Mouse (Mus musculus) c-Kit-negative CD71-positive TER-119-positive erythroid progenitor cells, embryonic 14.5 days (primary cell): ENCODE results near the gene Uckl1.

Experiments
- DNase-seq: peaks from one replicate; pipeline ENCODE4 v3.0.0-alpha.2; 2013; ENCODE audit warnings: low read depth, low spot score

Uckl1 gene

GRCm38 (mm10) chr2:181584411-181584942 is at the start of gene Uckl1:
Gene Uckl1, minus strand, starts transcription at chr2:181584892.
- DNase-seq = no peak

GRCm38 (mm10) chr2:181632624-181633023 is 47.9 kb upstream of the Uckl1 start:
- no peak for DNase-seq

DNA sequence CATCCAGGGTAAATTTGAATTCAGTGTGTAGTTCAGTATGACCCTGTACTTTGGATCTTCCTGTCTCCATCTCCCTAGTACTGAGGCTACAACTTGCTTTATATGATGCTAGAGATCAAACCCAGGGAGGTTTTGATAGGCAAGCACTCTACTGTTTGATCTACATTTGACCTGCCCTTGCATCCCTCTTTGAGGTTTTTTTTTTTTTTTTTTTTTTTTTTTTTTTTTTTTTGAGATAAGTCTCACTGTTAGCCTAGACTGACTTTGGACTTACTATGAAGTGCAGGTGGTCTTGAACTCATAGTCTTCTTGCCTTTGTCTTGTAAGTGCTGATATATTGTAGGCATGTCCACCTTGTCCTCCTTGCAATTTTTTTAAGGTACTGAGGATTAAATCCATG is 43.8 kb upstream of the Uckl1 start:
- no peak for DNase-seq

DNA sequence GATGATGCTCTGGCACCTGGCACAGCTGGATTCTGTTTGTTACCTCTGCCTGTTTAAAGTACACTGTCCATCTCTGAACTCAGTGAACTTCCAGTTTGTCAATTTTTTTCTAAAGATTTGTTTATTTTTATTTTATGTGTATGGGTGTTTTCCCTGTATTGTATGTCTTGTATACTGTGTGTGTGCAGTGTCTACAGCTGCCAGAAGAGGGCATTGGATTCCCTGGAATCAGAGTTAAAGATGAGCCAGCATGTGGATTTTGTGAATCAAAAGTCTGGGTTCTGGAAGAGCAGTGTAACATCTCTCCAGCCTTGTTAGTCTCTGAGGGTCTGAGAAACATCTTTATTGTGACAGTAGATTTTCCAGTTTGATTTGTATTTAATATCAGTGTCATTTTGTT is 38.7 kb upstream of the Uckl1 start:
- DNase-seq = no peak

GRCm38 (mm10) chr2:181618761-181619495 is 34.2 kb upstream of the Uckl1 start:
- no peak for DNase-seq

DNA sequence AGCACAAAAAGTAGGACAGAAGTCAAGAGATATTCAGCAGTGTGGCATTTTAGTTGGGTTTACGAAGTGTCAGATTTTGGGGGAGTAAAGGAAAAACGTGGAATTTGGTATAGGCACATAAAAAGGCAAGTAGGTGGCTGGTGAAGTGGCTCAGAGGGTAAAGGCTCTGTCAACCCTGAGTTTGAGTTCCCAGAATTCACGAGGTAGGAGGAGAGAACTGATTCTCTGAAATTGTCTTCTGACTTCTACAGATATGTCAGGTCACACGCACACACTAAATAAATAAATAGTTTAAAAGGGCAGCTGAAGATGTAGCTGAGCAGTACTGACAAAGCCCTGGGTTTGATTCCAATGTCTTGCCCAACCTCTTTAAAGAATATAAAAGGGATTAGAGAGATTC is 17.7 kb upstream of the Uckl1 start:
- DNase-seq = no peak

DNA sequence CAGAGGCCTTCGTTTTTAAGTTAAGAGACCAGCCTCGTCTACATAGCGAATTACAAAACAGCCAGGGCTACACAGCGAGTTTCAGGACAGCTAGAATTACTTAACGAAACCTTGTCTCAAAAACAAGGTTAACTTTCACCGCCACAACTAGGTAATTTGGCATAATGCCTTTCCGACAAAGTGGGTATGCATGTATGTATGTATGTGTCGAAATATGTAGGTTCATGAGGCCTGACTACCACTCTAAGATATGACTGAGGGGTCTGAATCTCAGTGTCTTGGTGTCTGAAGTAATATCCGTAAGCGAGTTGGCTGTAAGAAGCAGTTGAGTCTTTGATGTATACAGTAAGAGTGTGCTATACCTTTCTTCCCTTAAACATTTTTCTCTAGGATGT is 17.1 kb upstream of the Uckl1 start:
- no peak for DNase-seq

- DNase-seq = peak; percentile 92
Measured at GRCm38 (mm10) chr2:181600828-181601750, 16.4 kb upstream of the Uckl1 start.

GRCm38 (mm10) chr2:181600226-181600758 is 15.6 kb upstream of the Uckl1 start:
- no peak for DNase-seq

GRCm38 (mm10) chr2:181598454-181599351 is 14.0 kb upstream of the Uckl1 start, which contains the start of gene Samd10:
Gene Samd10, minus strand, starts transcription at chr2:181599212.
- DNase-seq = no peak

GRCm38 (mm10) chr2:181597378-181598061 is 12.8 kb upstream of the Uckl1 start:
- DNase-seq = no peak

- DNase-seq = no peak
Measured at GRCm38 (mm10) chr2:181596221-181596960, 11.7 kb upstream of the Uckl1 start.

GRCm38 (mm10) chr2:181594946-181595696 is 10.4 kb upstream of the Uckl1 start:
- no peak for DNase-seq

DNA sequence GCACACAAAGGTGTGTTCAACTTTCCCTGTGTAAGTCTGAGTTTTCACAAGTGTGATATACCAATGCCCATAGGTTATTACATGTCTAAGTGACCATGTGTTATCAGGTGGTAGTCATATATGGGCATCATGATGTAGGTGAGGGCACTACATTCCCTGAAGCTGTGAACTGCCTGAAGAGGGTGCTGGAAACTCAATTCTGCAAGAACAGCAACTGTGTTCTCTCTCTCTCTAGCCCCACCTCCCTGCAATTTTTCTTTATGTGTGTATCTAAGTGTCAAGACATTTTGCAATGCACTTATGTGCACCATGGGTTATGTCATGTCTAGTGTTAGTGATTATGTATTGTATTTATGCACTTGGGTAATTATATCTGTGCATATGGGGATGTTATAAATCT is 9.2 kb upstream of the Uckl1 start:
- DNase-seq = no peak

- DNase-seq = no peak
Measured at GRCm38 (mm10) chr2:181593042-181593421, 8.3 kb upstream of the Uckl1 start.

DNA sequence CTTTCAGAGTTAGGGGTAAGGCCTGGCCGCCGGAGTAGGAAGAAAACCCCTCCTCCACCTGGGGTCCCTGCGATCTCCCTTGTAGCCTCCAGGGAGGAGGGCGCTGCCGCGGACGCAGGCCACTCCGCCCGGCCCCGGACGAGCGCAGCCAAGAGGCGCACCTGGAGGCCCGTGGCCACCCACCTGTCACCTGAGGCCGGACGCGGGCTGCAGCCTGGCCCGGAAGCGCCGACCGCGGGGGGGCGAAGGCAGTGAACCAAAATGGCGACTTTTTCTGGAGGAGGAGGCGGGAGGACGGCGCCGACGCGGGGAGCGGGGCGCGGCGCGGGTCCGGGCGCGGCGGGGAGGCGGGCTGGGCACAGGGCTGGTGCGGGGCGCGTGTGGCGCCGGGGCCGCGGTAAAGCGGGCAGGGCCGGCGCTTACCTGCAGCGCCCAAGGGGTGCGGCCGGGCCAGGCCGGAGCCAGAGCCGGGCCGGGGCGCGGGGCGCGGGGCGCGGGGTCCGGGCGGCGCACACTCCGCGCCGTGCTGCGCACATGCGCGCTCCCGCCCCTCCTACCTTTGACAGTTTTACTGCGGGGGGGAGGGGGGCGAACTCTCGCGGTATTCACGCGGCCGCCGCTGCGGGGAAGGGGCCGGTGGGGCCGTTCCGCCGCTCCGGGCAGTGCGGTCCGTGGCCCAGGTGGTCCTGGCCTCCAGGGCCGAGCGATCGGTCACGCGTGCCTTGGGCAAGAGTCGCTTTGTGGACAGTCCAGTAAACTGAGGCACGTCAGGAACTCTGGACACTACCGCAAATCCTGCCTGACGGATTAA is 7.7 kb upstream of the Uckl1 start, which contains the start of gene Zfp512b:
Gene Zfp512b, minus strand, starts transcription at position 573 of the 811 bp plus-strand sequence.
- DNase-seq = no peak

DNA sequence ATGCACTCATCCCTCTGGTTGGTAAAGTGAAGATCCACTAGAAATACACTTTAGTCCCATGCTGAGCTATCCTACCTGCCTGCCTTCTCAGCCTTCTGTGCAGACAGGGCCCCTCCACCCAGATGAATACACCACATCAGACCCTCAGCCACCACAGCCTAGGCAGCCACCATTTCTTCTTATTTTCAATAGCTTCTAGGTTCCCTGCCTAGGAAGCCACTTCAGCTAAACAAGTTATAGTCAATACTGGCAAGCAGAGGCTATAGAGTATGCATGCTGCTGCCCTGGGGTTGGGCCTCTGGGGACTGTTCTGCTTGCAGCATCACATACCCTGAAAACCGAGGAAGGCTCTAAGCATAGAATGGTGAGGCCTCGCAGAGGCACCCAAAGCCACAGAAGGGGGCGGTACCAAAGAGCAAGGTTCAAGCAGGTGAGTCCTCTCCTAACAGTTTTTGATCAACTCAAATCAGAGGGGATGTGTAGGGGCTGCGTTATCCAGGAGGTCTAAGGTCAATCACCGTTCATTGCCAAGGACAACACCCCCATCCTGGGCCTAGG is 6.9 kb upstream of the Uckl1 start, which contains the start of gene Prpf6:
Gene Prpf6, plus strand, starts transcription at position 341 of the 558 bp plus-strand sequence.
- DNase-seq = no peak

DNA sequence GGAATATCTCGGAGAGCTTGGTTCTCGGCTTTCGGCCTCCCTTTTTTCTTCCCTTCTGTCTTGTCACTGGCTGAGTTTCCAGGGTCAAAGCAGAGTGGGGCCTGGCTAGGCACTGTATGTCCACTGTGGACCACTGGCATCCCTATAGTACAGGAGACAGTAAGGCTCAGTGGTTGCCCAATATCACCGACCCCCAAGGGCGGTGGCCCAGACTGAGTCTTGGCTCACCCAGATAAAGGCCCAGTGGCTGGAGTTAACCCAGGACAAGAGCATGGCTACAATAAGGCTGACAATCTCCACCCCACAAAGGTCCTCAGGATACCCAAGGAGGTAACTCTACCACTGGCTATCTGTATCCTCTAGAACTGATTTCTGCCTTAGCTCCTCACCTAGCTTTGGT is 5.8 kb upstream of the Uckl1 start:
- DNase-seq = no peak
